Mouse (Mus musculus): Measurements from ENCODE around the gene Golgb1.

Gene Golgb1

DNA sequence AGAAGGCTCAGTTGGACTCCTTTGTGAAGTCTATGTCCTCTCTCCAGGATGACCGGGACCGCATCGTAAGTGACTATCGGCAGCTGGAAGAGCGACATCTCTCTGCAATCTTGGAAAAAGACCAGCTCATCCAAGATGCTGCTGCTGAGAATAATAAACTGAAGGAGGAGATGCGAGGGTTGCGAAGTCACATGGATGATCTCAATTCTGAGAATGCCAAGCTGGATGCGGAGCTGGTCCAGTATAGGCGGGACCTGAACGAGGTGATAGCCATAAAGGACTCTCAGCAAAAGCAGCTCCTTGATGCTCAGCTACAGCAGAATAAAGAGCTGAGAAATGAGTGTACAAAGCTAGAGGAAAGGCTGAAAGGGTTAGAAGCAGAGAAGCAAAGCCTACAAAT, 43.6 kb downstream of the Golgb1 start:
- DNase-seq (ENCODE audit: low read depth, low spot score): no peak

GRCm38 (mm10) chr16:36920410-36920809, 45.5 kb downstream of the Golgb1 start:
- no peak for DNase-seq (ENCODE audit: low read depth, low spot score)

DNA sequence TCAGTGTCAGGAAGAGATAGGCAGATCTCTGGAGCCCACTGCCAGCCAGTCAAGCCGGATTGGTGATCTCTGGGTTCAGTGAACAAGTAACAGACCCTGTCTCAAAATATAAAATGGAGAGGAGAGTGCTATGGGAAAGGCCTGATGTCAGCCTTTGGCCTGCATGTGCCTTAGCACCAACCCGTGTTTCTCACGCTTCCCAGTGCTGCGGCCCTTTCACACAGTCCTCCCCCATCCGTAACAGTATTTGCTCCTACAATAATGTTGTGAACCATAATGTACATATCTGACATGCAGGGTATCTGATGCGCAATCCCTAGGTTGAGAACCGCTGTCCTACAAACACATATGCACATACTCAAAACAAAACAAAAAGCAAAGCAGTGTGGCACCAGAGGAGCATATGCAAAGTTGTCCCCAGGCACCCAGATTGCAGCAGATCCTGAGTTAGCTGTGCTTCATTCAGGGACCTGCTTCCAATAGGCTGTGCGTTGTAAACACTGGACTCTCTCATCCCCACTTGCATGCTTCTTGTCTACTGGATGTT, 46.2 kb downstream of the Golgb1 start:
- DNase-seq (ENCODE audit: low read depth, low spot score): no peak

DNA sequence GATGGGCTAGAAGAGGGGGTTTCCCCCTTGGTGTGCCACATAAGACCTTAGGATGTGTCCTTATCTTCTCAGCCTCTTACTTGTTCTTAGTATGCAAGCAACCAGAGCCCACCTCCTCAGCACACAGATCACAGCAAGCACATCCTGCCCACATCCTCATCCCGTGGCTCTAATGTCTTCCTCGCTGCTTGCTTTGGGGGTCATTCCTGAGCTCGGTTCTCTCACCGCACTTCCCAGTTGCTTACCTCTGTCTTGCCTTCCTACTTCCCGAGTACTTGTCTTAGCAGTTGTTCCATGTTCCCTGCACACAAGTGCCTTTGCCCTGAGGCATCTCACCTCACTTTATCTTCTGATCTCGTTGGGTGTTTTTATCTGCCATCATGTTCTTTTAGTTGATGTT, 47.0 kb downstream of the Golgb1 start:
- no peak for DNase-seq (ENCODE audit: low read depth, low spot score)

GRCm38 (mm10) chr16:36924312-36924711, 49.4 kb downstream of the Golgb1 start:
- DNase-seq (ENCODE audit: low read depth, low spot score): no peak

DNA sequence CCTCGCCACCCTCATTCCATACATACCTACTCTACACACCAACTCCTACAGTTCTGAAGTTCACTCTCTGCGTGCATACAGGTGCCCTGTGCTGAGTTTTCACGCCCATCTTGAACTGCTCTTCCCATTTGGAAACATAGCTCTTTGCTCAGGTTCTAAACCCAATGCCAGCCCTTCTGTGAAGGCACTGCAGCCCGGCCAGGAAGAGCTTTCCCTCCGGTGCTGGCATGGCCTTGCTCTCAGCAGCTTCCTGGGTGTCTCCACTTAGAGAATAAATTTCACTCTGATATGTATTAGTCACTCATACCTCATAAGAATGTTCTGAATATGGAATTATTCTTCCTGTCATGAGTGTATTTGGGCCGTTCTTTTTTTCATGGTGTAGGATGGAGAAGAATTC, 50.4 kb downstream of the Golgb1 start:
- no peak for DNase-seq (ENCODE audit: low read depth, low spot score)

GRCm38 (mm10) chr16:36925797-36926196, 50.9 kb downstream of the Golgb1 start:
- no peak for DNase-seq (ENCODE audit: low read depth, low spot score)

GRCm38 (mm10) chr16:36926514-36927447, 51.8 kb downstream of the Golgb1 start:
- DNase-seq (ENCODE audit: low read depth, low spot score): peak; percentile 54

- DNase-seq (ENCODE audit: low read depth, low spot score): no peak
These were observed 52.7 kb downstream of the Golgb1 start for GRCm38 (mm10) chr16:36927495-36928105.

DNA sequence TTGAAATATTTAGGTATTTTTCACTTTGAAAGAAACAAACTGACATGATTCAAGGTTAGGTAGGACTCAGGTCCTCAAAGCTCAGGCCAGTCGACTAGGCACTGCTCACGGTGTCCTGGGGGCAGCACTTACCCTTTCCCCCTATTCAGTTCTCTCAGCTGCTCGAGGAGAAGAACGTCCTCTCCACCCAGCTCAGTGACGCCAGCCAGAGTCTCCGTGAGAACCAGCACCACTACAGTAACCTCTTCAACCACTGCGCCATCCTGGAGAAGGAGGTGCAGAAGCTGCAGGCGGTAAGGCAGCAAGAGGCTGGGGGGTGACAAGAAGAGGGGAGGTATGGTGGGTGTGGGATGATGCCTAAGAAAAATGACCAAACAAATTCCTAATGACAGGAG, 53.2 kb downstream of the Golgb1 start:
- no peak for DNase-seq (ENCODE audit: low read depth, low spot score)

- DNase-seq (ENCODE audit: low read depth, low spot score): no peak
These were observed 54.3 kb downstream of the Golgb1 start for GRCm38 (mm10) chr16:36929216-36929615.

- no peak for DNase-seq (ENCODE audit: low read depth, low spot score)
These were observed 55.5 kb downstream of the Golgb1 start for GRCm38 (mm10) chr16:36930231-36931136.

DNA sequence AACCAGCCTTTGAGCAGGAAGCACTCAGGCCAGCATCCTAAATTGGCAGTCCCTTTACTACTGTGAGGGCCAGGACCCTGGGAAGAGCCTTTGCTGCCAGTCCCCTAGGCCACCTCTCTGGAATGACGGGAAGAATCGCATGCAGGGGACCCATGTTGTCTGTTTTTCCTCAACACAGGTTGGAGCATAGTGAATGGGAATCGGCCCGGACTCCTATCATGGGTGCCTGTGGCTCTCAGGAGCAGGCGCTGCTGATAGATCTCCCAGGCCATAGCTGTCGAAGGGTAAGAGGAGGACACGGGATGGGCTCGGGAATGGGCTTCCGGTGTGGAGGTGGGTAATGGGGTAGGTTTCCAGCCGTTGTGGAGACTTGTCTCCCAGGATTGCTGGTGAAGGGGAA, 56.4 kb downstream of the Golgb1 start:
- DNase-seq (ENCODE audit: low read depth, low spot score): no peak

GRCm38 (mm10) chr16:36931976-36932375, 57.0 kb downstream of the Golgb1 start:
- DNase-seq (ENCODE audit: low read depth, low spot score): no peak

DNA sequence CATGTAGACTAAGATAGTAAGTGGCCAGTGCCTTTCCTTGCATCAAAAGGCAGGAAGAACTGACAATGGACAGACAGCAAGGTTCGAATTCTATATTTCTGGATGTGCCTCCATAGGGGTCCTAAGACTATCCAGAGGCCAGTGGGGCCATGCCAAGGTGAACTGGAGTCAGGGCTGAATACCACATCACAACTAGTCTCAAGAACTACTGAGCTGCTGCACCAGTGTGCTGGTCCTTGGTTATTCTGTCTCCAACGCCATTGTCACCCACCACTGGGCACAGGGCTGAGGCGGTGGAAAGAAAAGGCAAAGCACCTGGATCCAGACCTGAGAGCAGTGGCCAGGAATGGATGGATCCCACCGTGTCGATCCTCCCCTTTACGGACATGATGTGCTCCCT, 57.6 kb downstream of the Golgb1 start:
- DNase-seq (ENCODE audit: low read depth, low spot score): no peak

DNA sequence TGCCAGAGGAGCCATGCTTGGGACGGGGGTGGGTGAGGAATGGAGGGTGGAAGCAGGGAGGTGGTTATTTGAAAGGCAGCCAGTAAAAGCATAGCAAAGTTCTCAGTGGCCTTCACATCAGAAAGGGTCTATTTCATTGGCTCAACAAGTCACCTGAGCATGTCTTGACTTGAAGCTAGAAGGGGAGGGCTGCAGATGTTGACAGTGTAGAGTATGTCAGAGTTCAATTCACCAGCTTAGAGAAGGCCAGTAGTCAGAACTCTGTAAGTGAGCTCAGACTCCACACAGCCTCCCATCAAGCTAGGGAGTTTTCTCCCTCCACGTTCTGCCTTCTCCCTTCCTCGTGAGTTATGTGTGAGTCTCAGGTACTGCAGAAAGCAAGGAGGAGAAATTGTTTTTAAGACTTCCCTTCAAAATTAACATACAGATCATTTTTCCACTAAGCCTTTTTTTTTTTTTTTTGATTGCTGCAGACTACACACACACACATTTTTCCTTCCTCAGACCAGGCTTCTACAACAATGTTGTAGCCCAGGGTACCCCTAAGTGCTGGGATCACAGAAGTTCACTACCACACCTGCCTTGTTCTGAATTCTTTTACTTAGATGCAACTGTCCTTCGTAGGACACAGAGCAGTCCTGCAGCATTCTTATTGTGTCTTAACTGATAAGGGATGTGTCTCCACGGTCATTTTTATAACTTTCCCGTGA, 59.3 kb downstream of the Golgb1 start:
- no peak for DNase-seq (ENCODE audit: low read depth, low spot score)

DNA sequence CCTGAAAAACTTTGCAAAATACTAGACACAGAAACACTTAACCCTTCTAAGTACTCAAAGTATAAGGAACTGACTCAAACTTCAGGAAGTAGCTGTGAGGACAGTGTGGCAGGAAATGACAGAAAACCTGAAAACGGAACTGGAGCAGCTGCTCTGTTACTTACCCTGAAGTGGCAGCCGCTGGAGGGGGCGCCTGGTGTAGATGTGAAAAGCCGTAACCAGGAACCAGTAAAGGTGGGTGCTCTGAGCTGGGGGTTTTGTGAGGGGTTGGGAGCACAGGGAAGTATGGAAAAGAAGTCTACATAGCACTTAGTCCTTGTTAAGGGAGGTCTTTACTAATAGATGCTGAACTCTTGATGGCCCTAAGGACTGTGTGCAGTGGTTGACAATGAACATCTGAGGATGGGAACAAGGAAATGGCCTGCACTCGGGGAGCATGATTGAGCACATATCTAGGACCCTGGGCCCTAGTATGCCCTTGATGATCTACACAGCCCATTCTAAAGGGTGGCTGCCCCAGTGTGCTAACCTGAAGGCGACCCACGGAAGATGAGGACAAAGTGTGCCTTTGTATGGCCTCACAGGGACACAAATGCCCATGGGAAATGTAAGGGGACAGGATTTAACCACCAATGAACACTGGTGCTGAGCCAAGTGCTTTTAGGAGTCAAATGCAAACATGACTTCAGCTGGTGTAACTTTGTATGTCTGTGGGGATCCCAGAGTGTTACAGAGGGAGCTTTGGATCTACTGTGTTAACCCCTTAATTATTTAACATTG, 60.1 kb downstream of the Golgb1 start, which contains the start of gene Hcls1:
Gene Hcls1, plus strand, starts transcription at position 143 of the 780 bp plus-strand sequence.
- no peak for DNase-seq (ENCODE audit: low read depth, low spot score)

- no peak for DNase-seq (ENCODE audit: low read depth, low spot score)
These were observed 60.9 kb downstream of the Golgb1 start for GRCm38 (mm10) chr16:36935814-36936213.

GRCm38 (mm10) chr16:36941137-36941727, 66.3 kb downstream of the Golgb1 start:
- DNase-seq (ENCODE audit: low read depth, low spot score): no peak

DNA sequence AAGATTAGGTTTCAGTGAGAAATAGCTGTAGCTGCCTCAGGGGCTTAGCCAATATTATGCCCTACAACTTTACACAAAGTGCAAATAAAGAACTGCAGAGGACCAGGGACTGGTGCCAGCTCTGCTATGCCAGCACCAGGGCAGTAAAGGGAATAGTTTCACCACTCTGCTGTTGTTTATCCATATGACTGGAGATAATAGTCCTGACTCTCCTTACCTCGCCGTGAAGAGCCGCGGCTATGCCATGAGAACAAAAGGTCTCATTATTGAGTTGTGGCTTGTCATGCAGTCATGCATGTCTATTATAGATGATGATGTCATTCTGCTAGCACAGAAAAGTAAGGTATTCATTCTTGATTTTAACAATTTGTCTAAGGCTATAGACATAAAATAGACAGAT, 67.0 kb downstream of the Golgb1 start:
- DNase-seq (ENCODE audit: low read depth, low spot score): no peak
